Mouse (Mus musculus) gastrocnemius, adult 18-20 months (tissue): Measurements from ENCODE around the gene Mrpl47. TPM values are rescaled to one million over a fixed set of nuclear protein-coding genes. Genes with fewer than 3 reads are reported as not detected.
"Not testable (repeated sequence)": the region's sequence is repeated elsewhere in the genome, so short reads cannot be mapped to it uniquely, and the experiment has no call there.

Experiments
- DNase-seq: peaks from one replicate; pipeline ENCODE4 v3.0.0; 2021; ENCODE audit warnings: low spot score
- long read RNA-seq, 2 experiments: library from polyadenylated mRNA; stranded (forward); transcript quantifications; one replicate each; pipeline ENCODE4 v2.0.0; 2021
- total RNA-seq, 2 experiments: library from RNA; stranded (reverse); gene quantifications; 2 replicates each; pipeline ENCODE4 v1.2.3; 2021

Gene Mrpl47
- 10 to 100 TPM; 24.5 to 26.9 TPM for total RNA-seq
- long read RNA-seq, experiment 1, transcript Mrpl47-201 (7 exons, 3,364 nt): major isoform, 11 of 15 reads
- long read RNA-seq, experiment 1, partial matches to known transcripts: 0 of 15 reads
- long read RNA-seq, experiment 1, other reads (novel, unspliced or antisense): 4 of 15 reads
- long read RNA-seq, experiment 2, transcript Mrpl47-201 (7 exons, 3,364 nt): major isoform, 16 of 18 reads
- long read RNA-seq, experiment 2, partial matches to known transcripts: 1 of 18 reads
- long read RNA-seq, experiment 2, other reads (novel, unspliced or antisense): 1 of 18 reads

DNA sequence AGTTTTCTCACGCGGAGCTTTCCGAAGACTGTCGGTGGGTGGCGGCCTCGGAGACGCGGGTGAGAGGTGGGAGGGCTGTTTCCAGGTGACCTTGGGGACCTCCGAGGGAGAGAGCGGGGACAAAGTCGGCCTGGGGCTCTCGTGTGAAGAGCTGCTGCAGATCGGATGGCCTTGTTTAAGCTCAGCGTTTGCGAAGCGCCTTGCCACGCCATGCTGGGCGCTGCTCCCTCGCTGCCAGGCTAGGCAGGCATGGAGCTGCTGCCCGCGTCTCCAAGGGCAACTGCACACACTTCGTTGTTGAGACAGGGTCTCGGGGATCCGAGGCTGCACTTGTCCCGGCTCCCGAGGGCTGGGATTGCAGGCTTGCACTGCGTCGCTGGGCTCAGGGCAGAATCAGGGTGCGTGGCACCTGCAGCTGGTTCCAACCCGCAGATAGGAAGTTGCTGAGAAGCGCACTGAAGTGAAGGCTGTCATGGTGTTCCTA is at the start of gene Mrpl47:
Mrpl47 (minus strand) TSS at position 434 of the 484 bp plus-strand sequence.
- peak; percentile 9 for DNase-seq

DNA sequence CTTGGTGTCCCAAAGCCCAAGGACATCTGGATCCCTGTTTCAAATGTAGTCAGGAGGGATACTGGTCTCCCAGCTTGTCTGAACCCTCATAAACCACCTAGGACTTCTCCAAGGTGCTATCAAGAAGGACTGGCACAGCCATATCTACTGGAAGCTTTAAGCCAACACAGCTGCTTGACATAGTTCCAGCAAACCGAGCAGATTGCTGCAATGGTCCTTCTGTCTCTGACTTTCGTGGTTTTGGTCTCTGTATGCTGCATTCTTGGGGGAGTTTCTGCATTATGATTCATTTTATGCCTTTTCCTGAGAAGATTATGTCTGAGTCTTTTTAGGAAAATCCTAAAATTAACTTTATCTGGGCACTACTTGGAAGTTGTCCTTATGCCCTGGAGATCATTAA is 33.4 kb upstream of the Mrpl47 start:
- DNase-seq: no peak

DNA sequence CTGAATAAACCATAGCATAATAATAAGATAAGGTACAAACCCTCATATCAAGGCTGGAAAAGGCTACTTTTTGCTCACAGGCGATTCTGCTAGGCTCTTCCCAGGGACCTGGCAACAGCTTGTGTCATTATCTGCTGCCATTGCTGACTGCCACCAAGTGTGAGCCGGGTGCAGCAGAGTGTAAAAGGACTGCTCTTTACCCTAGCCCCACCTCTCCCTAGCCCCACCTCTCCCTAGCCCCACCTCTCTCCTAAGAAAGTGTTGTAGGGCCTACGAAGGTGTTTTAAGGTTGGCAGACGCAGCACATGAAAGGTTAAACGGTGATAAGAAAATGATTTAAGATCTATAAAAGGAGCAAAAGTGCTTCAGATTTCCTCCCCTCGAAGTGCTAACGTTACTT is 26.5 kb upstream of the Mrpl47 start:
- no peak for DNase-seq

DNA sequence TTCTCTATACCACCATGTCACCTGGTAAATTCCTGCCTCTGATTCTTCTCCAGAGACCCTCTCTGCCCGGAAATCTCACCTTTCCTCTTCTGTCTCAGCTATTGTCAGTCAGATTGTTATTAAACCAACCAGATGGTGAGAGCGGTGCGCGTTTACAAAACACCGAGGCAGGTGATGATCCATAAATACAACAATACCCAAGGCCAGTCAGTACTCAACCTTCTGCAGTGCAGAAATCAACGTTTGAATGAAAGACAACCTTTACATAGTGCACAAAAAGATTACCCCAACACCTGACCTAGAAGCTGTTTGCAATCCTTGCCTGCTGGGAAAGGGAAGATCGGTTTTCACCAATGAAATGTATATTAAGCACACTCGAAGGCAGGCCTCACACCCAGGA is 25.6 kb upstream of the Mrpl47 start:
- no peak for DNase-seq

DNA sequence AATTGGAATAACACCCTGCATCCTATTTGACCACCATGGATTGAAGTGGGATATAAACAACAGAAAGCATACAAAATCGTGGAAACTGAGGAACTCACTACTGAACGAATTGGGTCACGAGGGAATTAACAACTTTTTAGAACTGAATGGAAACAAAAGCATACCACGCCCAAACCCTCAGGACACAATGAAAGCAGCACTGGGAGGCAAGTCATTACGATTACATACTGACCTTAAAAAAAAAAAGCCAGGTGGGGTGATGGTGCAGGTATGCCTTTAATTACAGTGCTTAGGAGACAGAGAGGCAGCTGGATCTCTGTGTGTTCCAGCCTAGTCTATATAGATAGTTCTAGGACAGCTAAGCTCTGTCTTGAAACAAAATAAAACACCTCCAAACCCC is 21.8 kb upstream of the Mrpl47 start:
- no peak for DNase-seq

DNA sequence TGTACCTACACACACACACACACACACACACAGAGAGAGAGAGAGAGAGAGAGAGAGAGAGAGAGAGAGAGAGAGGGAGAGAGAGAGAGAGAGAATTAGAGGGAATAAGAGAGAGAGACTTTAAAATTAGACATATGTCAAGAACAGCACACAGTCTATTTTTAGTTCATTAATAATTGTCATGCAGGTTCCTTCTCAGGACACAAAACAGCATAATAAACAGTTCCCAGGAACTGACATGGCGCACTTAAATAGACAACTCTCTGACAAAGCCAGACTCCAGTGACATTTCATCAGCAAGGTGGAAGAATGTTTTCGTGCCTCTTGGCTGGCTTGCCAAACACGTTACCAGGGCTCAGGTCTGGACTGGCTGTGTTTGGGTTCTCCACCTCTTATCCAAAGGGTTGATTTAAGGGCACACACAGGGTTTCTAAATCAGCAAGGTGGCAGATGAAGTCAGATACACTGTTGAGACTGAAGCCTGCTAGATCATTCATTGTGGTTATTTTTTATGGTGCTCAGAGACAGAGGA is 17.0 kb upstream of the Mrpl47 start:
- no peak for DNase-seq

DNA sequence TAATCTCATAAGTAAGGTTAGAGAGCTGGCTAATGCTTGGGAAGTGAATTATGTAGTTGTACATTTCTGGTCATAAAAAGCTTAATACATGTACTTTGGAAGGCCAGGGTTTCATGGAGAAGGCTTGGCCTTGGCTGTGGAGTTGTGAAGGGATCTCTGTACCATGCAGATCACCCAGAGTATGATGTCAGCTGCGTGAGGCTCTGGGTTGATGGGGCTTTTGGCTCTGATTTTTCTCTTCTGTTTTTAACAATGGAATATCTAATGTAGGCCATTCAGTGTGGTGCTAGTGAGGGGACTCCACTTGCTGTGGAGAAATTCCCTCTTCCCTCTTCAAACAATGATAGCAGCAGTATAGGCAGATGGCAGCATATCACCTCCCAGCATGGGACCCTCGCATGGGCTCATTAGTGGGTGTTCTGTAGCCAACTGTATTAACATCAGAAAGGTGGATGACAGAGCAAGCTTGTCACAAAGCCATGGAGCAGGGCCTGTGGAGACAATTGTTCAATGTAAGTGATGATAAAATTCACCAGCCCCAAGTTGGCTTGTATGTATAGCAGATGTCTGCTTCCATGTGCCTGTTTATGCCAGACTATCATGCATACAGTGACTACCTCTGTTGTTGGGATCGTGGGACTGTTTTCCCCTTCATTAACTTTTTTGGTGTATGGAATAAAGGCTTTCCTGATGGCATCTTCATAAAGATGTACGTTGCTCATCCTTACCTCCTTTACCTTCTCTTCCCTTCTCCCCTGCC is 12.6 kb upstream of the Mrpl47 start:
- no peak for DNase-seq

DNA sequence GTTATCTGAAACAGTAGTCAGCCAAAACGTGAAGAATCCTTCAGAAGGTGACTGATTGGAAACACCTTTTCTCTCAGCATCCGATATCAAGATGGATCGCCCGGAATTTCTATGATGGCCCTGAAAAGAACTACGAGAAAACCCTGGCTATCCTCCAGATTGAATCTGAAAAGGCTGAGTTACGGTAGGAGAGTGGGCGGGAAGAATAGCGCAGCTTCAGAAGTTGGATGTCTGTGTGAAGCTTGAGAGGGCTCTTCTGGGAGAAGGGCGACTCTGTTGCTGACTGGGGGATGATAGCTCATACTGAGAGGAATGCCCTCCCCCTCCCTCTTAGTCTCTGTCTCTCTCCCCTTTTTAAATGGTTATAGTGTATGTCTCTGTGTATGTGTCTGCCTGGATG is 11.0 kb upstream of the Mrpl47 start:
- DNase-seq: no peak

DNA sequence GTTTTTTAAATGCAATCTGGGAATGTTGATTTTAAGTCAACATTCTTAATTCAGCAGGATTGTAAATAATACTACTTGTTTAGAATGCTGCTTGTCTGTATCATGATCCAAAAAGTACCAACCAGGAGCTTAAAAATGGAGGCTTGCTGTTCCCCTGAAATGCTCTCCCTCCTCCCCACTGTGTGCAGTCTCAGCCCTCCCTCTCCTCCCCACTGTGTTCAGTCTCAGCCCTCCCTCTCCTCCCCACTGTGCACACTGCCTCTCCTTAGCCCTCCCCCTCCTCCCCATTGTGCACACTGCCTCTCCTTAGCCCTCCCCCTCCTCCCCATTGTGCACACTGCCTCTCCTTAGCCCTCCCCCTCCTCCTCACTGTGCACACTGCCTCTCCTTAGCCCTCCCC is 8.0 kb upstream of the Mrpl47 start:
- DNase-seq: not testable (repeated sequence)

DNA sequence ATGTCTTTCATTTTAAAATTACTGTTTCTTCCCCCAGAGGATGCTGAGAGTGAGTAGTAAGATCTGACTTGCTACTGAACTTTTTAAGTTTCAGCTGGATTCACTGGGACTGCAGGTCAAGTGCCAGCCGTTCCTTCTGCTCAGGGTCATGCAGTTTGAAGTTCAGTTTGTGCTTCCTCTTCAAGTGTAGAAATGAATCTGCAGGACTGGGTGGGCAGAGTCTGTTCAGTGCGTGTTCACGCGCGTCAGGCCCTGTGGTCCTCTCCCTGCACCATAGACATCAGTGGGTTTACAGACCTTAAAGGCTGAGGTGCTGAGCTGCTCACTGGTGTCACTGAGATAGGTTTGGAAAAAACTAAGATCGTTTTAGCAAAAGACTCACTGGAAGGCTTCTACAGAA is 7.6 kb upstream of the Mrpl47 start:
- no peak for DNase-seq

DNA sequence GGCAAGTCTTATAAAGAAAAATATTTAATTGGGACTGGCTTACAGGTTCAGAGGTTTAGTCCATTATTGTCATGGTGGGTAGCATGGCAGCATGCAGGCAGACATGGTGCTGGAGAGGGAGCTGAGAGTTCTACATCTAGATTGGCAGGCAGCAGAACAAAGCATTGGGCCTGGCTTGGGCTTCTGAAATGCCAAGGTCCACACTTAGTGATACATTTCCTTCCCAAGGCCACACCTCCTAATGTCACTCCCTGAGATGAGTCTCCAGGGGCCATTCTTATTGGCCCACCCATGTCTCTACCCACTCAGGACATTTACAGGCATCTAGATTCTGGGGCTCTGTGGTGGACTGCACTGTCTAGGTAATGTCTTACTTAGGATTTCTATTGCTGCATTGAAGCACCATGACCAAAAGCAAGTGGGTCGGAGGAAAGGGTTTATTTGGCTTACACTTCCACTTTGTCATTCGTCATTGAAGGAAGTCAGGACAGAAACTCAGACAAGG is 4.9 kb upstream of the Mrpl47 start:
- DNase-seq: no peak

DNA sequence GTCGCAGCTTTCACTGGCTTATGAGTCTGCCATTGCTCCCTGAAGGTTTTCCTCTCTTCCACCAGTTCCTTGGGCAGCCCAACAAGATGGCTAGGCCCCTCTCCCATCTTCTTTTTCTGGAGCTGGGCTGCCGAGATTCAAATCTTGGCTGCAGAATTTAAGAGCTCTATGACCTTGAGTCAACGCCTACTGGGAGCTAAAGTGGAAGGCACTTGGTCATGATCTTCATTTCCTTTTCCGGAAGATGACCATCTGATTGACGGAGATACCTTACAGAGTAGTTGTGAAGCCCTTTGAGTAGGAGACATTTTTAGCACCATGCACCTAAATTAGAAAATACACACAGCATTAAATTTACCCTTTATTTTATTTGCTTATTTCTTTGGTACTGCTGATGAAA is 1.1 kb upstream of the Mrpl47 start:
- peak; percentile 18 for DNase-seq

DNA sequence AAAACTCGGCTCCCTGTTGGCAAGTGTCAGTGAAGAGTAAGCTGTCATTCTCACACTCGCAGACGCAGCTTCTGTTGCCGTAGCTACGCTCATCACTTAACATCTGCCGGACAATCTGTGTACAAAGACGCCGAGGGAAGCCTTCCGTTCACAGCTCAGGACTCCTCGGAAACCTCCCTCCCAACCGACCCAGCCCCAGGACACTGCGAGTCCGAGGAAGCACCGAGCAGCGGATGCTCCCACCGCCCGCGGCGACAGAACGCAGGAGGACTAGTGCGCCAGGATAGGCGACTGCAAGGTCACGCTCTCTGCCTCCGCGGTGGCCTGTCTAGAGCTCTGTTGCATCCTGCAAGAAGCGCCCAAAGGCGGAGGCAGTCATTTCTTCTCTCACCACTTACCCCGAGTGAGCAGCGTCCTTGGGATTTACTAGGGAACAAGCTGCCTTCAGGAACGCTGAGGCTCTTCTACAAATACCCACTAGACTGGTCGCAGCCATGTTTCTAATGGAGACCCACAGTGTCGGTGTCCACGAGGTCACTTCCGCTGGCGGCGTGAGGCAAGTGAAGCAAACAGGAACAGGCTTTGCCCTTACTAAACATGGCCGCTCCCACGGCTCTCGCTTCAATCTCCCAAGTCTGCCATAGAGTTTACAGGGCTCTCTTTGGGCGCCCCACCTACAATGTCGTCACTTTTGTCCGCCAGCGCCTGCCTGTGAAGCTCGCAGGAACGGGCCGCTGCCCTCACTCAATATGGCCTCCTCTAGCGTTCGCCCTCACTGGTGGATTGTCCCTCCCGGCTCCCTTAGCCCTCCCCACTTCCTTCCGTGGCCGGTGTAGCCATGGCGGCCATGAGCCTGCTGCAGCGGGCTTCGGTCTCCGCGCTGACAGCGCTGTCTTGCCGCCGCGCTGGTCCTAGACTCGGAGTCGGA is 897 bp downstream of the Mrpl47 start, which contains the start of gene Ndufb5:
Ndufb5 (plus strand) TSS at position 747 of the 928 bp plus-strand sequence.
- DNase-seq: peak; percentile 98

DNA sequence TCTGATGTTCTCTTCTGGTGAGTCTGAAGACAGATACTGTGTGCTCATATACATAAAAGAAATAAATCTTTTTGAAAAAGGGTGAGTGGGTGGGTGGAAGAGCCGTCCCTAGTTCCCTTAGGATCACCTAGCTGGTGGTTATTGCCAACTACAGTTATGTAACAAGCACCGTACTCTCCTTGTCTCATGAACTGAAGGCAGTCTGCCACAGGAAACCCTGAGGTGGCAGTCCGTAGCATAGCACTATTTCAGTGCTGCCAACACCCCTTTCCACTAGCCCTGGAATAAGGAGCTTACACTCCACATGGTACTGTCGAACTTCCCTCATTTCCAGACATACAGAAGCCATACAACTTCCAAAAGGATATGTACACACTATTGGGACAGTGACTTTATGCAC is 9.5 kb downstream of the Mrpl47 start:
- DNase-seq: no peak

DNA sequence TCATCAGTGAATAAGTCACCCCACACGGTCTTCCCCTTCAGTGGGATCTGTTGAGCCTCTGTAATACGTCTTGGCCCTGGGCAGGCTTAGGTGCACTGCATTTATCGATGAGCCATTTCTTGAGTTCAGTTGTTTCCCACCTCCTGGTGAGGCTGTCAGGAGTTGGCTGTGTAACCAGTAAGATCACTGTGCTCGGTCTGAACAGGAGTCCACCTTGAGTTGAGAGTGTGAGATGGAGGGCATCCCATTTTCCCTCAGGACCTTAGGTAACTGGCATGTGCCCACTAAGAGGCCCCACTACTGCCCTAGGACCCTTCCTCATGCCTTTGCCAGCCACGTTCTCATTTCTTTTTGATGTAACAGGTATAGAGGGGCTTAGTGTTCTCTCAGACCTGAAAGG is 11.5 kb downstream of the Mrpl47 start:
- DNase-seq: no peak

DNA sequence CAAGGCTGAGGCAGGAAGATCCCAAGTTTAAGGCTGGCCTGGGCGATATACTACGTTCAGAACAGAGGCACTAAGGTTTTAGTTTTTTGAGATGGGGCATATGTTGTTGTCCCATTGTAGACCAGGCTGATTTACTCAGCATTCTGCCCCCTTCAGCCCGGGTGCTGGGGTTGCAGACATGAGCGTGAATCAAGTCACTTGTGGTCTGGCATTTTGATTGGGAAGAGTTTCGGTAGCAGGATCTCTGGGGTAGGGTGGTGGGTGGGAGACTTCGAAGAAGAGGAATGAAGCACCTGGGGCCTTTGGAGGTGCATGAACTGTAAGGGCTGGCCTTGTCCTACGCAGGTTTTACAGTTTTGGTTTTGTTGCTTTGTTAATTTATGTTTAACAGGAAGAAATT is 13.2 kb downstream of the Mrpl47 start:
- DNase-seq: no peak

DNA sequence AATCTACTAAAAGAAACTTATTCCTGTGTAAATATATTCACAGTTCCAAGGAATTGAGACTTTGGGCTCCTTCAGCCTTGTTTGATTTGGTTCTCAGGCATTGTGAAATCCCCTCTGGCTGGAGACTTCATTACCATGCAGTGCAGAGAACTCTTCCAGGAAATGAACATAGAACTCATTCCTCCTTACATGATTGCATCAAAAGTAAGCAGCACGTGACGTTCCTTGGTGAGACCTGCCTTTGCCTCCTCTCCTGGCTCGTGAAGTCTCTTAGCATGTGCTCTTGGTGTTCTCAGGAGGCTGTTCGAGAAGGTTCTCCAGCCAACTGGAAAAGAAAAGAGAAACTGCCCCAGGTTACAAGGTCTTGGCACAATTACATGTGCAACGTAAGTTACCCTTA is 19.1 kb downstream of the Mrpl47 start:
- DNase-seq: no peak

DNA sequence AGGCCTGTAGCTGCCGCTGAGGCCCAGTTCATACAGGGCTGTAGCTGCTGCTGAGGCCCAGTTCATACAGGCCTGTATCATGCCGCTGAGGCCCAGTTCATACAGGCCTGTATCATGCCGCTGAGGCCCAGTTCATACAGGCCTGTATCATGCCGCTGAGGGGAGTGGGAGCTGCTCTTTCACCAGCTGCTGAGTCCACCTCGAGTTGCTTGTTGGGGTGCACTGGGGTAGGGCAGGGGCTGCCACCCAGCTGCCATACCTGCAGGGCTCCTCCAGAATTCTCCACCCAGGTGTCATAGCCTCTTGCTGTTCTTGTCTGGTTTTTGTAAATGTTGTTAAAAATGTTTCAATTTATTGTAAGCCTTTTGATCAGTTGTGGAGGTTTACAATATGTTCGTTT is 20.0 kb downstream of the Mrpl47 start:
- DNase-seq: not testable (repeated sequence)

DNA sequence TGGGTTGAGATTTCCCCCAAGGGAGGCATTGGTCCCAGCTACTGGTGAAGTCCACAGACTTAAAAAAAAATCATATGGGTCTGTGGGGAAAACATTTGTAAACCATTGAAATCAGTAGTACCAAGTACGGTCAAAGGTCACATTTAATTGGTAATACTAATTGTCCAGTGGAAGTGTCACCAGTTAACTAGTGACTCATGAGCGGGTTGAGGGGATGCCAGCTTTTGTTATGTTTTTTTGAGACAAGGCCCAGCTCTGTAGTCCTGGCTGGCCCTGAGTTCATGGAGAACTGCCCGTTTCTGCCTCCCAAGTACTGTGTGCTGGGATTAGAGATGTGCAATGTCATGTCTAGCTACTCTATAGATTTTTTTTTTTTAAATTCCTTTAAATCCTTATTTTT is 23.7 kb downstream of the Mrpl47 start:
- no peak for DNase-seq

DNA sequence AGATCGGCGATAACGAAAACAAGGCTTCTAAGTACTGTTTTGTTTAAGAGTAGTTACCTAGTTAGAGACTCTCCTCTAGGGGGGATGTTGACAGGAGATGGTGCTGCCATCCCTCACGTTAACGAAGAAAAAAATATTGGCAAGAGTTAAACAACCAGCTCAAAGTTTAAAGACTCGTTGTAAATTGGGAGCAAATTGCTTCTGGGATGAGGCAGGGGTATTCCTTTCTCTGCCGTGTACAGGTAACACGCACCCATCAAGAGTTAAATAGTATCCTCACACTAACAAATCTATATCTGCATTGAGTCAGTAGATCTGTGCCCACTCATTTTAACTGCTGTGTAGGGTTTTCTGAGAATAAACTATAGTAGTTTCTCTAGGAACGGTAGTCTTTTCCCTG is 28.0 kb downstream of the Mrpl47 start:
- no peak for DNase-seq
